Mouse (Mus musculus): ENCODE measurements around the gene Dpf3.

Dpf3 gene

GRCm38 (mm10) chr12:83411721-83412521 is 75.6 kb downstream of the Dpf3 start:
- no peak for DNase-seq (ENCODE audit: low spot score)

GRCm38 (mm10) chr12:83411032-83411431 is 76.5 kb downstream of the Dpf3 start:
- no peak for DNase-seq (ENCODE audit: low spot score)

DNA sequence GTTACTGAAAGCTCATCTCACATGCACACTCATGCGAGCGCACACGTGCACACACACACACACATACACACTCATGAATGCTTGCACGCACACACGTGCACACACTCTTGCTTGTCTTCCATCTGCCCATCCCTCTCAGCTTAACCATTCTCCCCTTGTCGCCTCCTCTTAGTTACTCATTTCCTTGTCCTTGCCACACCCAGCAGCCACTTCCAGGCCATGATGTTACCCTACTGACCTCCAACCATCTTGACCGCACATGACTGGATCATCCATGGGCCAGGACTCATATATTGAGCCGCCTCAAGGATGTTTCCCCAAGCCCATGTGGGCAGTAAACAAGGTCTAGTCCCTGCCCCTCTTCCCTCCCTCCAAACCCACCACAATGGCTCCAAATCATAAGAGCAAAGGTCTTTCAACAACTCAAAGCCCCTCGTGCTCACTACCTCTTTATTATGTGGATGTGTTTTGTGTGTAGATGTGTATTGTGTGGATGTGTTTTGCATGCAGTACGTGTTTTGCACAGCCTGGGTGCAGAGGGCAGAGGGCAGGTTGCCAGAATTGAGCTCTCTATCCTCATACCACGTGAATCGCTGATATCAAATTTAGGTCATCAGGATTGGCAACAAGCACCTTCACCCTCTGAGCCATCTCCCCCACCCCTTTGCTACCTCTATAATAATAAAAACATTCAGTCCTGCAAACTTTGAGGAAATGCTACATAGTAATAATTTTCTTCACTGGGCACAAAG is 82.0 kb downstream of the Dpf3 start:
- DNase-seq (ENCODE audit: low spot score) = no peak

GRCm38 (mm10) chr12:83402270-83402669 is 85.2 kb downstream of the Dpf3 start:
- DNase-seq (ENCODE audit: low spot score) = no peak

- DNase-seq (ENCODE audit: low spot score) = no peak
Measured at GRCm38 (mm10) chr12:83392011-83392410, 95.5 kb downstream of the Dpf3 start.

DNA sequence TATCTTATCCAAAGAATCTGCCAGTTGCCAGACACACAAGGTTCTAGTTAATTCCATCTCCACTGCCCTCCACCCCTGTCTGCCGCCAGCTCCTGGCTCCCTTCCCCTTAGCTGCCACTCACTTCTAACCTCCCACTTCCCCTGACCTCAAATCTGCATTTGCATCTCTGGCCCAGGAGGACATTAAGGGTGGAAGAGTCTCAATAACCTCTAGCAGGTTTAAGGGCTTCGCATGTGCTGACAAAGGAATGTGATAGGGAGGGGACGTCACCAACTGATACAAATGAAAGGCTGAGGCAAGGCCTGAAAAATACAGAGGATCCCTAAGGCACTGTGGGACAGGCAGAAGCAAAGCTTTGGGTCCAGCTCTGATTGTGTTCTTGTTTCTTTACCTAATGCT is 100.0 kb downstream of the Dpf3 start:
- DNase-seq (ENCODE audit: low spot score) = no peak

GRCm38 (mm10) chr12:83381072-83381471 is 106.4 kb downstream of the Dpf3 start:
- DNase-seq (ENCODE audit: low spot score) = no peak

DNA sequence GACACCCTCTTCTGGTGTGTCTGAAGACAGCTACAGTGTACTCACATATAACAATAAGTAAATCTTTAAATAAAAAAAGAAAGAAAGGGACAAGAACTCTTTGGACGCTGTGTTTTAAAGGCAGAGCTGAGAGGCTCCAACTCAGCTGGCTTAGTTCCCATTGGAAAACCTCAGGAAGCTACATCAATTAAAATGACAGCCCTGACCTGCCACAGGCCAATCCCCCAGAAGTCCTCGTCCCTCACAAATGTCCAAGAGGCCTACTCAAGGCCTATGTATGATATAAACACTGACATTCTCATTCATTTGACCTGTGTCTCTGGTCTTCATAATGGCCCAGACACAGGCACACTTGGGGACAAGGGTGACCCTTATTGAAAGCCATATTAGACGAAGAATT is 107.5 kb downstream of the Dpf3 start:
- no peak for DNase-seq (ENCODE audit: low spot score)

- DNase-seq (ENCODE audit: low spot score) = no peak
Measured at GRCm38 (mm10) chr12:83375015-83375831, 112.3 kb downstream of the Dpf3 start.

GRCm38 (mm10) chr12:83373081-83373480 is 114.4 kb downstream of the Dpf3 start:
- DNase-seq (ENCODE audit: low spot score) = no peak

DNA sequence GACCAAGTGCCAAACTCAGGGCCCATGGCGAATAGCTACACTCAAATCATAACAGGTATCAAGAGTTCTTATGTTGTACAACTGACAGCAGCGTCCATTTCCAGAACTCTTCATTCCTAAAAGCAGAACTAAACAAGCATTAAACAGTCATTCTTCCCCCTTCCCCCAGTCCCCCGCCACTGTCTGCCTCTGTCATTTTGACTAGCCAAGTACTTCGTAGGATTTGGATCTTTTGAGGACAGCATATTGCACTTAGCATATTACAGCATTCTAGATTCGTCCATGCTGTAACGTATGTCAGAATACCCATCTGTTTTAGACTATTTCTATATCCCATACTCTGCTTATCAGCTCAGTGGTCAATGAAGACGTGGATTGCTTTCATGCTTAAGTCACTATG is 115.2 kb downstream of the Dpf3 start:
- no peak for DNase-seq (ENCODE audit: low spot score)

DNA sequence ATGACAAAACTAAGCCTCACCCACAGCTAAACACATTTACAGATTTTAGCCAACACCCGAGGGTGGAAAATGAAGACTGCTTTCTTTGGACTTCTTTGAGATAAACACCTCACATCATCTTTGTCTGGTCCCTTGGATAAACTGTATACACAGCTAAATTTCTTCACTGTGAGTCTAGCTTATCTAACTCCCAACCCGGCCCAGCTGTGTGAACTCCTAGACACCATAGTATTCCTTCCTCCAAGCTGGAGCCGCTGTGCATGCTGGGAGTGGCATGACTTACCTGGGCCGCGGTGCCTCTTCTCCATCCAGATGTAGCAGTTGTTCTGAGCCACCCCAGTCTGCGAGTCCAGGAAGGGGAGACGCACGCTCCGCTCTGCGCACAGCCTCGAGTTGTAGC is 117.3 kb downstream of the Dpf3 start:
- DNase-seq (ENCODE audit: low spot score) = no peak

DNA sequence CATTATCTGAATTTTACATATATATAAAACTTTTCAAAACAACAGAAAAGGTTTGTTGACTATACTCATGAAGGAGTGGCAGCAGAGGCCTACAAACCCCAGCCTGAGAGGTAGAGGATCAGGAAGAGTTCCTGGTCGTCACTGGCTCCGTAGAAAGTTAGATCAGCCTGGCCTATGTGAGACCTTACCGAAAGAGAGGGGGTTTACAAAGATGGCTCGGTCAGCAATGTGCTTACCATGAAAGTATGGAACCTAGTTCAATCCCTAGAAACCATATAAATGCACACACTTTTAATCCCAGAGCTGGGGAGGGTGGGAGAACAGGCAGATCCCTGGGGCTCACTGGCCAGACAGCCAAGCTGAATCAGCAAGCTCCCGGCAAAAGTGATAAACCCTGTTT is 118.1 kb downstream of the Dpf3 start:
- no peak for DNase-seq (ENCODE audit: low spot score)

DNA sequence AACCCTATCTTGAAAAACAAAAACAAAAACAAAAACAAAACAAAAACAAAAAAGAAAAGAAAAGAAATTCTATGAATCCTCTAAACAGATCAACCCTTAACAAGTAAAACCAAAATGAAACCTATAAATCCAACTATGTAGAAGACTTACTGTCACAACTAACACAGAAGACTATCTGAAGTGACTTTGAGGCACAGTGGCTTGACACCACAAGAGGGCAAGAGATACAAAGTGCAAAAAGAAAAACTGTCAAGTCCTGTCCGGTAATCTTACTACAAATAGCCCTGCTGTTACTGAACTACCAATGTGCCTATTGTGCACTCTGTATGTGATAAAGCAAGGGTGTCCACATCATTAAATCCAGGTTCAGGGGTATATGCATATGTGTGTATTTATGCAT is 120.0 kb downstream of the Dpf3 start:
- DNase-seq (ENCODE audit: low spot score) = no peak

DNA sequence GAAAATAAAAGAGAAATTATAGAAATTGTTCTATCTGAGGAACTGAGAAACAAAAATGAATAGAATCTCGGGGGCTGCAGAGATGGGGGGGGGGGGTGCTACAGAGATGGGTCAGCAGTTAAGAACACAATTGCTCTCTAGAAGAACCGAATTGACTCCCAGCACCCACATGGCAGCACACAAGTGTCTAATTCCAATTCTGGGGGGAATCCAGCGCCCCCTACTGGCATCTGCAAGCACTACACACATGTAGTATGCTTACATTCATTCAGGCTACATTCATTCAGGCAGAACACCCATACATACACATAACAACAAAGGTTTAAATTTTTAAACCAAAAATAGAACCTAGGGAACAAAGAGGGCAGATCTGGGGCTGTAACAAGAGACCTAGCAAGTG is 122.7 kb downstream of the Dpf3 start:
- no peak for DNase-seq (ENCODE audit: low spot score)

- no peak for DNase-seq (ENCODE audit: low spot score)
Measured at GRCm38 (mm10) chr12:83361801-83362200, 125.7 kb downstream of the Dpf3 start.

DNA sequence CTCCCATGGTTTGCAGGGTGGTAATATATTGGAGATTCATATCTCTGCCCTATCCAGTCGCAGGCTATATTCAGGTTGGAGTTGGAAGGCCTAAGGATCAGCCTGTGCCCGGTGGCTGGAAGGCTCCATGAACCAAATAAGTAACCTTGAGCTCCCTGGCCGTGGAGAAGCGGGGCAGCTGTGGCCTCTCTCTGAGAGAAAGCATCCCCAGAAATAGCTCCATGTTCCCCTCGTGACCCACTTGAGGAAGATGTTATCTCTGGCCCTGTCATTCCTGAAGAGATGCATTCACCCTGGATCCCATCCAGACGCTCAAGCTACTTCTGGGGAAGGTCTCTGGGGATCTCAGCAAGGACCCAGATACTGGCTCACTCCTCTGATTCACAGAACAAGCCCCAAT is 134.9 kb downstream of the Dpf3 start:
- no peak for DNase-seq (ENCODE audit: low spot score)

- DNase-seq (ENCODE audit: low spot score) = no peak
Measured at GRCm38 (mm10) chr12:83349736-83350135, 137.8 kb downstream of the Dpf3 start.

DNA sequence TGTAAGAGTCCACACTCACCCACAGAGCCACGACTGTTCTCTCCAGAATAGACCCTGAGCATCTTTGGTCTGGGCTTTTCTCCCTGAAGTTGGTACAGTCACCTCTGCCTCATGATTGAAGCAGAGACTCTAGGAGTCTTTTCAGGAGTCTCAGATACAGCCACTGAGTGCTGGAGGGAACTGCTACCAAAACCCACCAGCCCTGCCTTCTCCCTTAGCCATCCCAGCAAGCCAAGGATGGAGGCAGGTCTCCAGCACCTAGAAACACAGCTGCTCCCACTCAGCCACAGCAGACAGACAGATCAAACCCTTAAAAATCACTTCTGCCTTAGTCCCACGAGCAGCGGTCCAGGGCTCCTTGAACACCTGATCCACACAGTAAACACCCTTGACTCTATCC is 139.3 kb downstream of the Dpf3 start:
- DNase-seq (ENCODE audit: low spot score) = no peak

DNA sequence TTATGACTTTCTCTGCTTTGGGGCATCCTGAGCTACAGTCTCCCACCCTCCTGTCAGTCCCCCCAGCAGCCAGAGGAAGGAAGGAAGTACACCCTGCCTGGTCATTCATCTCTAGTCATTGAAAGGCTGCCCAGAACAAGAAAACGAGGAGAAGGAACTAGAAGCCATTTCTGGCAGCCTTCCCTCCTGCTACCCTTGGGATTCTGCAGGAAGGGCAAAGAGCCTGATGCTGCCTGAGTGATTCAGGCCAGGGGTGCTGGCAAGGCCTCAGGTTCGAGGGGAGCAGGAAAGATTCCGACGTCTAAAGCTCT is 144.7 kb downstream of the Dpf3 start:
- no peak for DNase-seq (ENCODE audit: low spot score)

DNA sequence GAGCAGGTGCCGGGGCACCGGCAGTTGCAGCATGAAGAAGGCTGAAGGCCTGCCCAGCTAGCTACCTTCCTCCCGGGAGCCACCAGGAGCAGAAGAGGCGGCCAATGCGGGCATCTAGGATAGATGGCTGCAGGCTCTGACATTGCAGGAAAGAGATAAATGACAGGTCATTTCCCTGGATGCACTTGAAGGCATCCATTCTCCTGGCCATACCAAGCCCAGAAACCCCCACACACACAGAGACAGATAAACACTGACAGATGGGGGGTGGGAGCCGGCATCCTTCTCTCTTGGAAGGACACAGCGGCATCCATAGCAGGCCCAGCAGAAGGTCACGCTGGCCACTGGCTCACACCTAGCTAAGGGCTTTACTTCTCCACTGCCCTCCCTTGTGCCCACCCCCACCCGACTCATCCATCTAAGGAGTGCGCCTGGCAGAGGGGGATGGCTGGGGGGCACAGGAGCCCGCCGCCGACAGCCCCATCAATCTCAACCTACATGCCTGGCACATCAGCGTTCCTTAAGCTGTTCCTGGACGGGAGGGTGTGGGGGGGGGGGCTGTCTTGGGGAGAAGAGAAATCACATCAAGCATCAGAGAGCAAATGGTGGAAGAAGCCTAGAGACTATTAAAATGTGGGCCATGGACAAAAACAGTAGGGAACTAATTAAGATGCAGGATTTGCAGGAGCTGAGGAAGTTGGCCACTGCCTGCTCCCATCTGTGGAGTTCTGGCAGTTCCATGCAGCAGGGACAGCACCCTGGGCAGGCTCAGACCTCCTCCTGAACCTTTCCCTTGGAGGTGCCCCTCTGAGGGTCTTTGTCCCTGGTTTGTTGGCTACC is 145.3 kb downstream of the Dpf3 start:
- DNase-seq (ENCODE audit: low spot score) = no peak

DNA sequence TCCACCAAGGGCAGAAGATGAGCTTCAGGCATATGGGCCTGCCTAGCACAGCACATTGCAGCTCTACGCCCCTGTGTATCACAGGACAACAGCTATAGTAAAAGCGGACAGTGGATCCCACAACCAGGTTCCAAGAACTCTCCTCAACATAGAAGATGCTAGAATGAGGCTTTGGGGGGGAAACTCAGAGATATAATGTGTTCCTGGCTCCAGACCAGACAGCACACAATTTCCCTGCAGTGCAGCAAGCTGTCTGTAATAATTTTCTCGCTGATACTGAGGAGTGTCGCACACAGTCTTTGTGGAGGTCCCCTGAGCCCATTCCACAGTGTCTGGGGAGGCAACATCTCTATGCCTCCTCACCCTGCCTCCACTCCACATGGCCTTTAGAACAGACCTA is 146.6 kb downstream of the Dpf3 start:
- no peak for DNase-seq (ENCODE audit: low spot score)

Measured in ovary, postnatal 14 days (tissue).